In the genomic region with DNA sequence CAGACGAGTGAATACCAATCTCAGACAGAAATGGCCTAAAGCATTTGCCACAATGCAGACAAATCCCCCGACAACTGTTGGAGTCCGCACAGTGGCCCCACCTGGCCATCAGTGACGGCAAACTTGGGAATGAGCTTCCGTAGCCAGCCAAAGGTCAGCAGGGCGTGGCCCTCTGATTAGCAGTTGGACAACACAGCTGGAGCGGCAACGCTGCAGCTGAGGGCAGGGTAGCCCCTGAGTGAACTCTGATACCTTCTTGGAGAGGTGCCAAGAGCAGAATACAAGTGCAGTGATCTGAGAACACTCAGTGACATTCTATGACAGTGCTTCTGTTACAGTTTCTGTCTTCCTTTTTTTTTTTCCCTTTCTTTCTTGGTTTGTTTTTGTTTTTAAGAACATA, we compare ENCODE assay signal across 8 mouse cellular contexts.
DNase-seq lines count a peak whose midpoint lies in the region; ATAC-seq and TF ChIP-seq lines count a peak whose summit lies in the region.

No protein-coding gene starts in this region.

- peak; percentile 90 for ATAC-seq in liver, postnatal 0 days

- TF ChIP-seq POLR2A in cerebellum, adult 2 months (IDR thresholded peaks at IDR 0.05; ENCODE audit: borderline replicate concordance, insufficient read depth, low read length) = no peak

- no peak overlapping the region for H3K4me3 ChIP-seq in heart, embryonic 10.5 days
- no peak overlapping the region for H3K4me3 ChIP-seq in liver, postnatal 0 days (ENCODE audit: low read depth, low read length)
- H3K4me3 ChIP-seq in cerebellum, adult 2 months (replicated peaks; ENCODE audit: insufficient read depth, low read depth, low read length) = no peak overlapping the region

- no peaks in the 10 kb centered on the region for H3K27me3 ChIP-seq in heart, embryonic 10.5 days (ENCODE audit: insufficient read depth, poor library complexity, severe bottlenecking)
- H3K27me3 ChIP-seq in liver, postnatal 0 days (ENCODE audit: insufficient read depth, low read length) = no peaks in the 10 kb centered on the region
- no peaks in the 10 kb centered on the region for H3K27me3 ChIP-seq in cerebellum, adult 2 months (ENCODE audit: control insufficient read depth, insufficient read depth, low read length)

- WGBS in heart, embryonic 10.5 days = 19% methylated on average over 8 of the region's 8 CpGs
- WGBS in liver, postnatal 0 days (ENCODE audit: insufficient replicate concordance) = 46% methylated on average over 8 of the region's 8 CpGs
- 61% methylated on average over 8 of the region's 8 CpGs for WGBS in cerebellum, adult 2 months

- H3K36me3 ChIP-seq in heart, embryonic 10.5 days = no peaks in the 10 kb centered on the region
- no peaks in the 10 kb centered on the region for H3K36me3 ChIP-seq in liver, postnatal 0 days (replicated peaks; ENCODE audit: insufficient read depth, low read length)

- H3K9me3 ChIP-seq in heart, embryonic 10.5 days = no peaks in the 10 kb centered on the region
- no peaks in the 10 kb centered on the region for H3K9me3 ChIP-seq in liver, postnatal 0 days (ENCODE audit: low read length)

- TF ChIP-seq CTCF in liver, postnatal 0 days (IDR thresholded peaks at IDR 0.05; ENCODE audit: low read depth) = no peak
- TF ChIP-seq CTCF in cerebellum, adult 2 months (IDR thresholded peaks at IDR 0.05; ENCODE audit: borderline replicate concordance, insufficient read depth, low read depth, low read length) = no peak

- H3K4me1 ChIP-seq in heart, embryonic 10.5 days = peaks cover 21% of the 10 kb centered on the region
- peaks cover 2% of the 10 kb centered on the region; the same call in 1 of the 2 replicates for H3K4me1 ChIP-seq in liver, postnatal 0 days (ENCODE audit: insufficient read depth)
- peaks cover 2% of the 10 kb centered on the region; the same call in 1 of the 2 replicates for H3K4me1 ChIP-seq in cerebellum, adult 2 months (ENCODE audit: control insufficient read depth, insufficient read depth, low read length)

- TF ChIP-seq EP300 in liver, postnatal 0 days (IDR thresholded peaks at IDR 0.05; ENCODE audit: low read depth) = no peak

- peak overlapping the region; percentile 2; the same call in 1 of the 2 replicates for H3K4me2 ChIP-seq in liver, postnatal 0 days (ENCODE audit: low read depth, low read length)

- H3K27ac ChIP-seq in heart, embryonic 10.5 days = peak overlapping the region; percentile 36; the same call in 1 of the 2 replicates
- no peak overlapping the region for H3K27ac ChIP-seq in liver, postnatal 0 days (ENCODE audit: low read depth)
- H3K27ac ChIP-seq in cerebellum, adult 2 months (ENCODE audit: insufficient read depth, low read length) = no peak overlapping the region

- DNase-seq in heart, embryonic 10.5 days (ENCODE audit: low spot score) = peak; percentile 77
- no peak for DNase-seq in heart, adult 9 months (ENCODE audit: low spot score in 2 of 2)
- DNase-seq in adrenal gland, postnatal 36 days = peak; percentile 34 to 56
- peak; percentile 45 for DNase-seq in kidney, adult 18-20 months
- peak; percentile 68 for DNase-seq in liver, postnatal 0 days
- no peak for DNase-seq in cerebellum, adult 2 months
- DNase-seq in thymus, postnatal 0 days (ENCODE audit: low spot score) = no peak
- DNase-seq in ovary, postnatal 14 days (ENCODE audit: low spot score) = no peak

- no peak overlapping the region for H3K9ac ChIP-seq in liver, postnatal 0 days (replicated peaks)

Comparison
In these comparisons a context has a peak if more than half of its experiments do, and no peak if none do; other contexts are left out.
1. DNase-seq: peak in heart, embryonic 10.5 days (single experiment), adrenal gland, postnatal 36 days (2 of 2), kidney, adult 18-20 months (single experiment) and liver, postnatal 0 days (single experiment); none in heart, adult 9 months (0 of 2), cerebellum, adult 2 months (0 of 2), thymus, postnatal 0 days (single experiment) and ovary, postnatal 14 days (single experiment).